Mouse (Mus musculus): Measurements from ENCODE around the gene Xkrx. TPM values are rescaled to one million over a fixed set of nuclear protein-coding genes. Genes with fewer than 3 reads are reported as not detected.
"Not testable (repeated sequence)": the region's sequence is repeated elsewhere in the genome, so short reads cannot be mapped to it uniquely, and the experiment has no call there.

Xkrx gene
- polyA plus RNA-seq (2014; fragmentation: Nextera tagmentation; extraction: Ambion mirVana): 0.89 and 1.1 TPM in 2 replicates

DNA sequence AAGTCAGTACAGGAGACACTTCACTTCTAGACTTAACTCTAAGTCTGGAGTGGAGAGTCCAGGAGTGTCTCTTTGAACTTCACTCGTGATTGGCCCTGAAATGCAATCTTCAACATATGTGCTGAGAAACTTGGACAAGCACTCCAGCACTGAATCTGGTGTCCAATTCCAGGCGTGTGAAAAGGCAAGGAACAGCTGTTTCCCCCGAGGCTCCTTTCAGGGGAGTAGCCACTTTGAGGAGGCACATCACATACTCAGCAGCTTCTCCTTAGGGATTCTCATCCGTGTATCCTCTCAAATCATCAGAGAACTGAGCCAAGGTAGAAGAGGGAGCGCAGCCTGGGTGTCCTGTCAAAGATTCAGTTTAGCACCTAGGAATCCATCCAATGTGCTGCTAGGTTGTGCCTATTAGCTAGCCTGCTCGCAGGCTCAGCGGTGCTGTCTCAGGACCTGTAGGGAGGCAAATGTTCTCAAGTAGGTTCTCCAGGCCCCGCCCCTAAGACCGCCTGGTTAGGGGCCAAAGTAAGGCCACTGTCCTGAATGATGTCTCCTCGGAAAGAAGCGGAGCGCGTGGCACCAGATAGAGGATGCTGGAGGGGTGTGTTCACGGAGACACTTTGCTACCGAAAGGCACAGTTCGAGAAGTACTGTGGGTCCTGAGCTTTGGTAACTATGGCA is at the start of gene Xkrx:
Xkrx (minus strand) TSS at position 34 of the 678 bp plus-strand sequence.
- H3K9ac ChIP-seq: peak within 1 kb of the TSS; percentile 45; the same call in 1 of the 2 replicates
- 27% methylated on average over 16 of the region's 16 CpGs for WGBS
- no peaks in the 10 kb centered on the region for H3K36me3 ChIP-seq (replicated peaks; ENCODE audit: control insufficient read depth, insufficient read depth)
- no peak for ATAC-seq (ENCODE audit: low FRiP score)
- no peak within 1 kb of the TSS for H3K27ac ChIP-seq
- no peaks in the 10 kb centered on the region for H3K9me3 ChIP-seq (ENCODE audit: control insufficient read depth, low read length)
- H3K4me2 ChIP-seq (replicated peaks): peak within 1 kb of the TSS; percentile 55
- peaks cover 4% of the 10 kb centered on the region; the same call in 1 of the 2 replicates for H3K27me3 ChIP-seq (ENCODE audit: control insufficient read depth, insufficient read depth, low read length)
- no peak for DNase-seq (ENCODE audit: low spot score)
- H3K4me1 ChIP-seq (replicated peaks; ENCODE audit: control insufficient read depth, insufficient read depth, low read length): no peaks in the 10 kb centered on the region
- H3K4me3 ChIP-seq (replicated peaks; ENCODE audit: low read length): peak within 1 kb of the TSS; percentile 35

DNA sequence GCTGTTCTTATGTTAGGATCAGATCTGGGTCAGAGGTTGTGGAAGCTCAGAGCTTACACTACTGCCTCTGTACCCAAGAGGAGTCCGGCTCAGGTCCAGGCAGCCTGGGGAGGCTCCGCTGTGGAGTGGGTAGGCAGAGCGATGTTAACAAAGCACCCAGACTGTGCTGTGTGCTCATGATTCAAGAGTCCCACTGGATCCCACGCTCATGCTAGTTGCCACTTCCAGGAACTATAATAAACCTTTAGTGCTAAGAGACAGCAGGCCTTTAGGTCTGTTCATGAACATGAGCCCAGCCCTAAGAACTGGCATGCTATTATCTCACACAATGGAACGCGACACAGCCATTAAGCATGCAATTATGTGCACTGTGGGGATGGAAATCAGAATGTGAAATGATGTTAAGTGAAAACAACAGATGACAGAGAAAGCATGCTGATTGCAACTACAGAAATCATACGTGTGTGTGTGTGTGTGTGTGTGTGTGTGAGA is 49.3 kb upstream of the Xkrx start:
- Histone ChIP-seq H3K9me3 (ENCODE audit: control insufficient read depth, low read length) (no peaks in the 10 kb centered on the region), H3K36me3 (replicated peaks; ENCODE audit: control insufficient read depth, insufficient read depth) (no peaks in the 10 kb centered on the region), H3K27ac (no peak overlapping the region), H3K9ac (no peak overlapping the region), H3K4me3 (replicated peaks; ENCODE audit: low read length) (no peak overlapping the region), H3K4me2 (replicated peaks) (no peak overlapping the region), H3K4me1 (replicated peaks; ENCODE audit: control insufficient read depth, insufficient read depth, low read length) (no peaks in the 10 kb centered on the region), H3K27me3 (ENCODE audit: control insufficient read depth, insufficient read depth, low read length) (no peaks in the 10 kb centered on the region)
- no peak for DNase-seq (ENCODE audit: low spot score)
- no peak for ATAC-seq (ENCODE audit: low FRiP score)
- WGBS: 59% methylated on average over 7 of the region's 7 CpGs

DNA sequence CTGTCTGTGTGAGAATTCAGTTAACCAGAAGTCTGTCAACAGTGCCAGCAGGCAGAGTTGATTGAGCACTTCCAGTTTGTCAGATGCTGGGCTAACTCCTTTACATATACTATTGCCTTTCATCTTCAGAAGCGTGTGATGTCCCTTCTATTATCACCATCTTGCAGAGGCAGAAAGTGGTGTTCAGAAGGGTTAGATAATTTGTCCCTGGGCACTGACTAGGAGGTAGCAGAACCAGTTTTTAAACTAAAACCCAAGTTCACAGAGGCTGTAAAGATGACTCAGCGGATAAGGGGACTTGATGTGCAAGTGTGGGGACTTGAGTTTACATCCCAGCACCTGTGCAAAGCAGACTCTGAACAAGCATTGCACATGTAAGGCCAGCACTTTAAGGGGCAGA is 46.6 kb upstream of the Xkrx start:
- Histone ChIP-seq H3K27me3 (ENCODE audit: control insufficient read depth, insufficient read depth, low read length) (no peaks in the 10 kb centered on the region), H3K36me3 (replicated peaks; ENCODE audit: control insufficient read depth, insufficient read depth) (no peaks in the 10 kb centered on the region), H3K27ac (no peak overlapping the region), H3K9ac (no peak overlapping the region), H3K4me3 (replicated peaks; ENCODE audit: low read length) (no peak overlapping the region), H3K4me1 (replicated peaks; ENCODE audit: control insufficient read depth, insufficient read depth, low read length) (no peaks in the 10 kb centered on the region), H3K9me3 (ENCODE audit: control insufficient read depth, low read length) (no peaks in the 10 kb centered on the region), H3K4me2 (replicated peaks) (no peak overlapping the region)
- ATAC-seq (ENCODE audit: low FRiP score) (no peak), DNase-seq (ENCODE audit: low spot score) (no peak)
- WGBS: 83% methylated on average over 2 of the region's 2 CpGs

DNA sequence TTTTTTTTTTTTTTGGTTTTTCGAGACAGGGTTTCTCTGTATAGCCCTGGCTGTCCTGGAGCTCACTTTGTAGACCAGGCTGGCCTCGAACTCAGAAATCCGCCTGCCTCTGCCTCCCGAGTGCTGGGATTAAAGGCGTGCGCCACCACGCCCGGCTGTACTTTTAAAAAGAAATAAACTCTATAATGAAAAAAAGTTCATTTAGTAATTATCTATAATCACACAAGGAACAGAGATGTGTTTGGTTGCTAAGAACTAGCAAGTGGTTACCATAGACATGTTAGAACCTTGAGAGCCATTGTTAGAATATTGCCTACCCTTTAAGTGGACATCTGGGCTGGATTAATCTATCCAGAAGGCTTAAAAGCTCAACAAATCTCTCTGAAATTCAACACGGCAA is 25.3 kb upstream of the Xkrx start, which contains the start of gene Arl13a:
Arl13a (plus strand) TSS at position 301 of the 400 bp plus-strand sequence.
- WGBS: 93% methylated on average over 8 of the region's 9 CpGs
- not testable (repeated sequence) for H3K36me3 ChIP-seq (replicated peaks; ENCODE audit: control insufficient read depth, insufficient read depth); H3K27ac ChIP-seq; ATAC-seq (ENCODE audit: low FRiP score); H3K9me3 ChIP-seq (ENCODE audit: control insufficient read depth, low read length); H3K4me2 ChIP-seq (replicated peaks); H3K9ac ChIP-seq; H3K27me3 ChIP-seq (ENCODE audit: control insufficient read depth, insufficient read depth, low read length); H3K4me1 ChIP-seq (replicated peaks; ENCODE audit: control insufficient read depth, insufficient read depth, low read length); DNase-seq (ENCODE audit: low spot score); H3K4me3 ChIP-seq (replicated peaks; ENCODE audit: low read length)

DNA sequence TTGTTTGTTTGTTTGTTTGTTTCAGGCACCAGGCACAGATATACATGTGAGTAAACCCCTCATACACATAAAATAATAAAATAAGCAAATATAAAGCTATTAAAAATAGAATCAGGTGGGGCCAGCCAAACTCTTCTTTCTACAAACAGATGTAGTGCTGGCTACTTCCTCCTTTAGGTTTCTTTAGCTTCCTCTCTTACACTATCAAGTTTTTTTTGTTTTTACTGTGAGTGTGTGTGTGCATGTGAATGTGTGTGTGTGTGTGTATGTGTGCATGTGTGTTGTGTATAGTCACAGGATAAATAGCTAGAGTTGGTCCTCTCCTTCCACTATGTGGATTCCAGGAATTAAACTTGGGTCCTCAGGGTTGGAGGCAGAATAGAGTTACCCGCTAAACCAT is 12.8 kb upstream of the Xkrx start:
- ATAC-seq (ENCODE audit: low FRiP score): no peak
- WGBS: 93% methylated on average over 1 of the region's 1 CpGs
- no peak overlapping the region for H3K9ac ChIP-seq
- no peaks in the 10 kb centered on the region for H3K27me3 ChIP-seq (ENCODE audit: control insufficient read depth, insufficient read depth, low read length)
- no peaks in the 10 kb centered on the region for H3K36me3 ChIP-seq (replicated peaks; ENCODE audit: control insufficient read depth, insufficient read depth)
- H3K4me1 ChIP-seq (replicated peaks; ENCODE audit: control insufficient read depth, insufficient read depth, low read length): no peaks in the 10 kb centered on the region
- no peaks in the 10 kb centered on the region for H3K9me3 ChIP-seq (ENCODE audit: control insufficient read depth, low read length)
- H3K4me3 ChIP-seq (replicated peaks; ENCODE audit: low read length): no peak overlapping the region
- DNase-seq (ENCODE audit: low spot score): no peak
- H3K4me2 ChIP-seq (replicated peaks): no peak overlapping the region
- H3K27ac ChIP-seq: no peak overlapping the region

DNA sequence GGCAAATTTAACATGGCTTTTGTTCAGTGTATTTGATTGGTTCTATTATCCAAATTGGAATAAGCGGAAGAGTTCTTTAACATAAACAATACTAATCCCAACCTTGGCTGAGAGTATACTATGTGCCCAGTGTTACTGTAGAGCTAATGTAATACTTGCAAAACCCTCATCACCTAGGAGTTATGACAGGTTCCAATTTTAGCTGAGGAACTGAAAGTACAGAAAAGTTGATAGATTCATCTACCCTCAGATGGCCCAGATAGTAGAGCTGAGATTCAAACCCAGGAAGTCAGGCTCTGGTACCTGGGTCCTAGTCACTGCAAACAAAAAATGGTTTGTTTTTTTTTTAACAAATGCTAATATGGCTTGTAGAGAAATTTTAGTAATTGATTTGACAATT is 8.7 kb upstream of the Xkrx start:
- no peak overlapping the region for H3K4me3 ChIP-seq (replicated peaks; ENCODE audit: low read length)
- no peak for ATAC-seq (ENCODE audit: low FRiP score)
- H3K27ac ChIP-seq: no peak overlapping the region
- no peak overlapping the region for H3K9ac ChIP-seq
- no peaks in the 10 kb centered on the region for H3K4me1 ChIP-seq (replicated peaks; ENCODE audit: control insufficient read depth, insufficient read depth, low read length)
- no peak overlapping the region for H3K4me2 ChIP-seq (replicated peaks)
- no peaks in the 10 kb centered on the region for H3K36me3 ChIP-seq (replicated peaks; ENCODE audit: control insufficient read depth, insufficient read depth)
- H3K27me3 ChIP-seq (ENCODE audit: control insufficient read depth, insufficient read depth, low read length): no peaks in the 10 kb centered on the region
- no peak for DNase-seq (ENCODE audit: low spot score)
- WGBS: 100% methylated on average over 1 of the region's 1 CpGs
- no peaks in the 10 kb centered on the region for H3K9me3 ChIP-seq (ENCODE audit: control insufficient read depth, low read length)

DNA sequence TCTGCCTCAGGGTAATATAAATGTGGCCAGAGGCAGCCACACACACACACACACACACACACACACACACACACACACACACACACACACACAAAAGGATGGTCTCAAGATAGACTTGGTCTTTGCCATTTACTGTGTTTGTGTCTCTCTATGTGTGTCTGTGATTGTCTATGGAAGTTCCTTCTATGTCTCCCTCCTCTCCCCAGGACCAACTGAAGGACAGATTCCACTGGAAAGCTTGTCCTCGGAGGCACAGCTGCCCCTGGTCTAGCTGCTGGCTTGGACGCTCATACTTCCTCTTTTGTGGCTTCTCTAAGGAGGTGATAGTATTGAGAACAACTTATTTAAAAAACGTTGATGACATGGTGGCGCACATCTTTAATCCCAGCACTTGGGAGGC is 1.6 kb upstream of the Xkrx start:
- no peak overlapping the region for H3K9ac ChIP-seq
- no peaks in the 10 kb centered on the region for H3K36me3 ChIP-seq (replicated peaks; ENCODE audit: control insufficient read depth, insufficient read depth)
- H3K27ac ChIP-seq: no peak overlapping the region
- no peaks in the 10 kb centered on the region for H3K4me1 ChIP-seq (replicated peaks; ENCODE audit: control insufficient read depth, insufficient read depth, low read length)
- H3K4me2 ChIP-seq (replicated peaks): no peak overlapping the region
- no peaks in the 10 kb centered on the region for H3K9me3 ChIP-seq (ENCODE audit: control insufficient read depth, low read length)
- DNase-seq (ENCODE audit: low spot score): no peak
- H3K27me3 ChIP-seq (ENCODE audit: control insufficient read depth, insufficient read depth, low read length): peaks cover 4% of the 10 kb centered on the region; the same call in 1 of the 2 replicates
- H3K4me3 ChIP-seq (replicated peaks; ENCODE audit: low read length): no peak overlapping the region
- 63% methylated on average over 4 of the region's 4 CpGs for WGBS
- ATAC-seq (ENCODE audit: low FRiP score): no peak

DNA sequence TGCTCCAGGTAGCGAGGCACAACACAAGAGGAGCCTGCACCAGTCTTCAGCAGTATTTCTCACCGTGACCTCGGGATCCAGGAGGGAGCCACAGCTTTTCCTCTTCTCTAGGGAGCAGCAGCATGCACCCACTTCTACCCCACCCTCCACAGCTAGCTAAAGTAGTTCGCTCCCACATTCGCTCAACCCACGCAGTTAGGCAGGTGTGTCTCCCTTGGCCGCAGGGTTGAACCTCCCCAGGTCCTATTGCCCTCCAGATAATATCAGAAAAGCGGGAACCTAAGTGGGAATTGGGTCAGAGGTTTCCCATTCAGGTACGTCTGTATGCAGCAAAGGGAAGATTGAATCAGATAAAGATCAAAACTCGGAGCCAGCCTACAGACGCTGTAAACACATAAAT is 950 bp upstream of the Xkrx start:
- H3K4me1 ChIP-seq (replicated peaks; ENCODE audit: control insufficient read depth, insufficient read depth, low read length): no peaks in the 10 kb centered on the region
- H3K4me2 ChIP-seq (replicated peaks): peak overlapping the region; percentile 55
- no peaks in the 10 kb centered on the region for H3K9me3 ChIP-seq (ENCODE audit: control insufficient read depth, low read length)
- WGBS: 25% methylated on average over 11 of the region's 11 CpGs
- H3K27ac ChIP-seq: no peak overlapping the region
- DNase-seq (ENCODE audit: low spot score) (no peak), ATAC-seq (ENCODE audit: low FRiP score) (no peak)
- peak overlapping the region; percentile 45; the same call in 1 of the 2 replicates for H3K9ac ChIP-seq
- no peaks in the 10 kb centered on the region for H3K36me3 ChIP-seq (replicated peaks; ENCODE audit: control insufficient read depth, insufficient read depth)
- peak overlapping the region; percentile 35 for H3K4me3 ChIP-seq (replicated peaks; ENCODE audit: low read length)
- peaks cover 4% of the 10 kb centered on the region; the same call in 1 of the 2 replicates for H3K27me3 ChIP-seq (ENCODE audit: control insufficient read depth, insufficient read depth, low read length)

DNA sequence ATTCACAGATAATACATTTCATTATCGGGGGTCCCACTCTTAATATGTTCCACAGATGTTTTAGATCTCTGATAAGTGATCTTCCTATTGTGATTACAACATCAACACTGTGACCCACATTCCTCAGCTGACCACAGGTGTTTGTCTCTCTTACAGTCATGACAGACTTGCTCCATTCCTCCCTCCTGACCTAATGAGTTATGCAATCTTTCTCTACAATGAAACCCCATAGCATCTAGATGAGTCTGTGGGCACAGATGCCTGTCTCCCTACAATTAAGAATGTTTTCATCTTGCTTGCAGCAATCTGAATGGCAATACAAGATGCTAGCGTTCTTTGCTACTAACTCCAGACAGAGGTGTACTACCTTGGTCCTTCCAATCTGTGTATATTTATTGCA is 1.4 kb downstream of the Xkrx start:
- no peak overlapping the region for H3K9ac ChIP-seq
- 93% methylated on average over 2 of the region's 2 CpGs for WGBS

More for the DNA sequence above, 1.4 kb downstream of the Xkrx start:
- ATAC-seq (ENCODE audit: low FRiP score) (no peak), DNase-seq (ENCODE audit: low spot score) (no peak)
- H3K9me3 ChIP-seq (ENCODE audit: control insufficient read depth, low read length): no peaks in the 10 kb centered on the region
- H3K4me1 ChIP-seq (replicated peaks; ENCODE audit: control insufficient read depth, insufficient read depth, low read length): no peaks in the 10 kb centered on the region
- H3K27me3 ChIP-seq (ENCODE audit: control insufficient read depth, insufficient read depth, low read length): peaks cover 4% of the 10 kb centered on the region; the same call in 1 of the 2 replicates
- H3K4me2 ChIP-seq (replicated peaks): no peak overlapping the region
- H3K36me3 ChIP-seq (replicated peaks; ENCODE audit: control insufficient read depth, insufficient read depth): no peaks in the 10 kb centered on the region
- no peak overlapping the region for H3K27ac ChIP-seq
- H3K4me3 ChIP-seq (replicated peaks; ENCODE audit: low read length): no peak overlapping the region
